Mouse (Mus musculus): ENCODE data around the gene Dab2ip. TPM values are rescaled to one million over a fixed set of nuclear protein-coding genes. Genes with fewer than 3 reads are reported as not detected.

Dab2ip gene
- polyA plus RNA-seq, 1 experiment from 2014 or later = 48.1 TPM

DNA sequence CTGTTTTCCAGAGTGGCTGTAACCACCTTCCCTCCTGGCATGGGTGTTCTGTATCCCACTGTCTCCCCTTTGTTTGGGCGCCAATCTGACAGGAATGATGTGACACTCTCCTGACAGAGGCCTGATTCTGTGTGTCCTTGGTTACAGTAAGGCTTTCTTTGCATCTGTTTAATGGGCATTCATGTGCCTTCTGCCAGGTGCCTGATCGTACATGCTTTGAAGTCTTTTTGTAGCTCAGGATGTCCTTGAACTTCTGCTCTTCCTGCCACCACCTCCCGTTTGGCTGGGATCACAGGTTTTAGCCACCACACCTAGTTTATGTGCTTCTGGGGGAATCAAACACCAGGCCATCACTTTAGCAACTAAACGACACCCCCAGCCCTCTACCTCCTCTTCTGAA lies 22.0 kb downstream of the Dab2ip start:
- H3K4me2 ChIP-seq (replicated peaks; ENCODE audit: low read depth) = no peak overlapping the region
- DNase-seq (ENCODE audit: low spot score) (no peak), ATAC-seq (ENCODE audit: low FRiP score, low TSS enrichment) (no peak)
- 75% methylated on average over 4 of the region's 4 CpGs for WGBS
- peaks cover 2% of the 10 kb centered on the region; the same call in 1 of the 2 replicates for H3K4me1 ChIP-seq (replicated peaks; ENCODE audit: control insufficient read depth, insufficient read depth)
- no peak overlapping the region for H3K4me3 ChIP-seq (ENCODE audit: low read depth, low read length)
- TF ChIP-seq EP300 (optimal IDR thresholded peaks at IDR 0.05) = no peak
- TF ChIP-seq CTCF (IDR thresholded peaks at IDR 0.05; ENCODE audit: low read depth) = no peak
- H3K9ac ChIP-seq (ENCODE audit: low read length) = 0 out of 2 replicates have a peak overlapping the region, but pooled peaks have one; percentile 5
- H3K9me3 ChIP-seq (ENCODE audit: control insufficient read depth, low read length) = no peaks in the 10 kb centered on the region
- no peaks in the 10 kb centered on the region for H3K36me3 ChIP-seq (ENCODE audit: control insufficient read depth, insufficient read depth, low read length)
- no peak overlapping the region for H3K27ac ChIP-seq (replicated peaks)
- H3K27me3 ChIP-seq (ENCODE audit: control insufficient read depth, insufficient read depth, low read length) = no peaks in the 10 kb centered on the region

DNA sequence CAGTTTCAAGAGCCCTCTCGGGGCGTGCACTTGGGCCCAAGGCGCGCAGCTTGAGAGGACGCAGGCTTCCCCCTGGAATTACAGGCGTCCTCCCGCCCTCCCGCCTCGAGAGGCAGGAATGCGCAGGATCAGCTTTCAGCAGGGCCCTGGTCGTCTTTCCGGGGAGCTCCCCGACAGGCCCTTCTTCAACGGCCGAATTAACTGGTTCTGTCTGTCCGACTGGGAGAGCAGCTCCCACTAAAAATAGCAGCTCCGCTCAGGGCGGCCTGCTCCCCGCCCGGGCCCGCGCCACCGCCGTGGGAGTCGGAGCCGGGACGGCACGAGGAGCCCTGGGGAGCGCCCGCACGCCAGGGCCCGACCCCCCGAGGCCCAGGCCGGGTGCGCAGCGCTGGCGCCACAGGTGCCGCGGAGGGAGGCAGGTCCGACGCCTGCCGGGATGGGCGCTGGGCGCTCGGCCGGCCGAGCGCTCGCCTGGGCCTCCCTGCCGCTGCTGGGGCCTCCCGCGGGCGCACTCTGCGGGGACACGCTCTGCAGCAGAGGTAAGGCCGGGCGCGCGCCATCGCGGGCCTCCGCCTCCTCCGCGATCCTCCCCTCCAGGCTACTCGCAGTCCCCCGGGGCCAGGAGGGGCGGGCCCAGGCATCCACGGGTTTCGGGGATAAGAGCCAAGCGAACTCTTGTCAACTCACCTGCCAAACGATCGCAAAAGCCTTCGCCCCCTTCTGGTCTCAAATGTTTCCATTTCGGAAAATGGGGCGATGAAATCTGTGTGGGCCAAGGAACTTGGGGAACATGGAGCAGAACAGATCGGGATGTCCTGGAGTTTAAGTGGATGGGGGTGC lies 23.7 kb downstream of the Dab2ip start:
- H3K36me3 ChIP-seq (ENCODE audit: control insufficient read depth, insufficient read depth, low read length) = no peaks in the 10 kb centered on the region
- peak overlapping the region; percentile 94 for H3K27ac ChIP-seq (replicated peaks)
- peak overlapping the region; percentile 97 for H3K4me2 ChIP-seq (replicated peaks; ENCODE audit: low read depth)
- peak overlapping the region; percentile 83 for H3K9ac ChIP-seq (ENCODE audit: low read length)
- ATAC-seq (ENCODE audit: low FRiP score, low TSS enrichment) (peak; percentile 75), DNase-seq (ENCODE audit: low spot score) (peak; percentile 85)
- TF ChIP-seq CTCF (IDR thresholded peaks at IDR 0.05; ENCODE audit: low read depth) (peak; percentile 74), EP300 (optimal IDR thresholded peaks at IDR 0.05) (no peak)
- no peaks in the 10 kb centered on the region for H3K27me3 ChIP-seq (ENCODE audit: control insufficient read depth, insufficient read depth, low read length)
- H3K4me1 ChIP-seq (replicated peaks; ENCODE audit: control insufficient read depth, insufficient read depth) = peaks cover 2% of the 10 kb centered on the region; the same call in 1 of the 2 replicates
- under 1% methylated on average over 74 of the region's 76 CpGs for WGBS
- H3K9me3 ChIP-seq (ENCODE audit: control insufficient read depth, low read length) = no peaks in the 10 kb centered on the region
- peak overlapping the region; percentile 60 for H3K4me3 ChIP-seq (ENCODE audit: low read depth, low read length)

DNA sequence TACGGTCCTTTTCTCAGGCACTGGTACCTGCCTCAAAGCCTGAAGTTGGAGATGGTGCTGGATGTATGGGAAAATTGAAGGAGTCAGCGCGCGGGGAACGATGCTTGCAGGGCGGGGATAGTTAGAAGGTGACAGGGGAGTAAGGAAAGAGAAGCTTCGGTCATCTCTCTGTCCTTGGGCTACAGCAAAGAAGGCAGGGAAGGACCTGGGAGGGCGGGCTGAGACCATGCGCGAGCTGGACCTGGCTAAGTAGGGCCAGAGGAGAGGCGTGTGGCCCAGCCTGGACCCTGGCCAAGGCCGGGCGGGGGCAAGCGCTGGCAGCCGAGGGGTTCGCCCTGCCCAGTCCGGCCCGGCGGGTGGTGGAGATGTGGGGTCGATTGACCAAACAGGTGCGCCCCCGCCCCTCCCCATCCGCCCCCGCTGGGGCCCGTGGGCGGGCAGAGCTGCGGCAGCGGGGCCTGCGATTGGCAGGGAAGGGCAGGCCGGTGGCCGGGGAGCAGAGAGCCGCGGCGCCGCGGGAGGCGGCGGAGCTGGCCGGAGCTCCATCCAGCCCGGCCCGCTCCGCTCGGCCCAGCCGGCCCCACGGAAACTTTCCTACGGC lies 24.4 kb downstream of the Dab2ip start:
- TF ChIP-seq EP300 (optimal IDR thresholded peaks at IDR 0.05) (no peak), CTCF (IDR thresholded peaks at IDR 0.05; ENCODE audit: low read depth) (no peak)
- peak overlapping the region; percentile 60 for H3K4me3 ChIP-seq (ENCODE audit: low read depth, low read length)
- H3K9ac ChIP-seq (ENCODE audit: low read length) = peak overlapping the region; percentile 83
- H3K27me3 ChIP-seq (ENCODE audit: control insufficient read depth, insufficient read depth, low read length) = no peaks in the 10 kb centered on the region
- DNase-seq (ENCODE audit: low spot score) (peak; percentile 81), ATAC-seq (ENCODE audit: low FRiP score, low TSS enrichment) (peak; percentile 66)
- peak overlapping the region; percentile 94 for H3K27ac ChIP-seq (replicated peaks)
- H3K36me3 ChIP-seq (ENCODE audit: control insufficient read depth, insufficient read depth, low read length) = no peaks in the 10 kb centered on the region
- peaks cover 2% of the 10 kb centered on the region; the same call in 1 of the 2 replicates for H3K4me1 ChIP-seq (replicated peaks; ENCODE audit: control insufficient read depth, insufficient read depth)
- H3K4me2 ChIP-seq (replicated peaks; ENCODE audit: low read depth) = peak overlapping the region; percentile 97
- 1% methylated on average over 25 of the region's 46 CpGs for WGBS
- H3K9me3 ChIP-seq (ENCODE audit: control insufficient read depth, low read length) = no peaks in the 10 kb centered on the region

DNA sequence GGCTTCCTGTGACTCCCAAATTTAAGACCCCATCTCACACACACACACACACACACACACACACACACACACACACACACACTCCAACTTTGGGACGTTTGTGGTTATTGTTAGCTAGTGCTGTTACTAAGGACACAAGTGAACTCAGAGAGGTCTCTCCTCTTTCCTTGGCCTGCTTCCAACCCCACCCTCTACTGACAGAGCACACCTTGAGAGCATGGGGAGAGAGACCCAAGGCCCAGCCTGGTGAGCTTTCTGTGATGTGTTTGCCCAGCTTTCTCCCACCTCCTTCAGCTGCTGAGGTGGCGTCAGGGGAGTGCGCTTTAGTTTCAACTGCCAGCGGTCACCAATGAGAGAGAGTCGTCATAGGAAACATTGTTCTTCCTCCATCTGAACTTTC lies 25.3 kb downstream of the Dab2ip start:
- WGBS = 49% methylated on average over 5 of the region's 5 CpGs
- Histone ChIP-seq H3K9ac (ENCODE audit: low read length) (no peak overlapping the region), H3K4me1 (replicated peaks; ENCODE audit: control insufficient read depth, insufficient read depth) (peaks cover 2% of the 10 kb centered on the region; the same call in 1 of the 2 replicates), H3K27ac (replicated peaks) (no peak overlapping the region), H3K4me3 (ENCODE audit: low read depth, low read length) (peak overlapping the region; percentile 60; the same call in 1 of the 2 replicates), H3K4me2 (replicated peaks; ENCODE audit: low read depth) (peak overlapping the region; percentile 97), H3K27me3 (ENCODE audit: control insufficient read depth, insufficient read depth, low read length) (no peaks in the 10 kb centered on the region), H3K9me3 (ENCODE audit: control insufficient read depth, low read length) (no peaks in the 10 kb centered on the region), H3K36me3 (ENCODE audit: control insufficient read depth, insufficient read depth, low read length) (no peaks in the 10 kb centered on the region)
- ATAC-seq (ENCODE audit: low FRiP score, low TSS enrichment) = no peak; the same call in 1 of the 2 replicates
- TF ChIP-seq EP300 (optimal IDR thresholded peaks at IDR 0.05) (no peak), CTCF (IDR thresholded peaks at IDR 0.05; ENCODE audit: low read depth) (no peak)
- DNase-seq (ENCODE audit: low spot score) = peak; percentile 71

DNA sequence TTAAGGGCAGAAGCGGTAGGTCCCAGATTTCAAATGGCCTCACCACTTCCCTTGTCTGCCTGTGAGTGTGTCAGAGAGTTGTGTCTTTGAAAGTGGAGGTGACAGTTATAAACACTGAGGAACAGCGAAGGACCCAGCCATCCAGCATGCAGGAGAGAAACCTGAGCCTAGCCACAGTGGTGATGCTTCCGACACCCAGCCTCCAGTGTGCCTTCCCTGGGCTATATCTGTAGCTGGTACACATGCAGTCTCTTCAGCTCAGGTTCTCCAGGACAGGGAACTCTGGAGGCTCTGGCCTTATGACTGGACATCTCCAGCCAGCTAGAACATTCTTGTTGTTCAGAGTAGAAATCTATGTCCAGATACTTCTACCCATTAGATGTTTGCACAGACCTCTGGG lies 25.9 kb downstream of the Dab2ip start:
- no peak for TF ChIP-seq EP300 (optimal IDR thresholded peaks at IDR 0.05)
- no peak for TF ChIP-seq CTCF (IDR thresholded peaks at IDR 0.05; ENCODE audit: low read depth)
- H3K27me3 ChIP-seq (ENCODE audit: control insufficient read depth, insufficient read depth, low read length) = no peaks in the 10 kb centered on the region
- H3K4me1 ChIP-seq (replicated peaks; ENCODE audit: control insufficient read depth, insufficient read depth) = peaks cover 2% of the 10 kb centered on the region
- H3K4me2 ChIP-seq (replicated peaks; ENCODE audit: low read depth) = no peak overlapping the region
- no peak overlapping the region for H3K4me3 ChIP-seq (ENCODE audit: low read depth, low read length)
- H3K36me3 ChIP-seq (ENCODE audit: control insufficient read depth, insufficient read depth, low read length) = no peaks in the 10 kb centered on the region
- no peak overlapping the region for H3K27ac ChIP-seq (replicated peaks)
- peak overlapping the region; percentile 9; the same call in 1 of the 2 replicates for H3K9ac ChIP-seq (ENCODE audit: low read length)
- no peaks in the 10 kb centered on the region for H3K9me3 ChIP-seq (ENCODE audit: control insufficient read depth, low read length)
- ATAC-seq (ENCODE audit: low FRiP score, low TSS enrichment) (no peak), DNase-seq (ENCODE audit: low spot score) (no peak)
- 97% methylated on average over 3 of the region's 3 CpGs for WGBS
